8 mouse cellular contexts compared by ENCODE assay signal in genomic region chr16:21340136-21340535, GRCm38 (mm10).
A peak's percentile ranks its signal among the peaks of the same experiment; 100 is the strongest.
DNase-seq lines count a peak whose midpoint lies in the region; ATAC-seq and TF ChIP-seq lines count a peak whose summit lies in the region.

No protein-coding gene starts in this region.

- intact Hi-C loops in heart, adult 2 months (cut with DNase I): no loop called here

- H3K4me3 ChIP-seq in heart, embryonic 13.5 days: no peak overlapping the region
- no peak overlapping the region for H3K4me3 ChIP-seq in heart, adult 2 months
- H3K4me3 ChIP-seq in forebrain, embryonic 15.5 days: no peak overlapping the region
- no peak overlapping the region for H3K4me3 ChIP-seq in midbrain, embryonic 10.5 days

- no peak overlapping the region for H3K4me2 ChIP-seq in heart, embryonic 13.5 days
- H3K4me2 ChIP-seq in forebrain, embryonic 15.5 days (replicated peaks): no peak overlapping the region

- no peak for ATAC-seq in heart, embryonic 13.5 days (ENCODE audit: extremely low read depth, insufficient number of reproducible peaks, low FRiP score, low TSS enrichment)
- ATAC-seq in forebrain, embryonic 15.5 days (replicated peaks): peak; percentile 68
- no peak for ATAC-seq in megakaryocyte-erythroid progenitor cell, adult 5-6 weeks (replicated peaks; ENCODE audit: low FRiP score, low TSS enrichment, poor library complexity, severe bottlenecking)

- DNase-seq in heart, adult 2 months: no peak
- peak; percentile 46 for DNase-seq in ZHBTc4 (ENCODE audit: low read depth, low spot score)
- DNase-seq in midbrain, embryonic 10.5 days (ENCODE audit: low spot score): no peak
- no peak for DNase-seq in Muller cell, postnatal 12 days (ENCODE audit: inconsistent ontology term)
- no peak for DNase-seq in lung, postnatal 14 days

- H3K27ac ChIP-seq in heart, embryonic 13.5 days (replicated peaks): peak overlapping the region; percentile 86
- H3K27ac ChIP-seq in heart, adult 2 months: no peak overlapping the region; the same call in 1 of the 2 replicates
- peak overlapping the region; percentile 92 for H3K27ac ChIP-seq in forebrain, embryonic 15.5 days (replicated peaks)
- peak overlapping the region; percentile 81 for H3K27ac ChIP-seq in midbrain, embryonic 10.5 days (replicated peaks)

- no peaks in the 10 kb centered on the region for H3K9me3 ChIP-seq in heart, embryonic 13.5 days
- no peaks in the 10 kb centered on the region for H3K9me3 ChIP-seq in forebrain, embryonic 15.5 days
- H3K9me3 ChIP-seq in midbrain, embryonic 10.5 days (replicated peaks): no peaks in the 10 kb centered on the region

- no peaks in the 10 kb centered on the region for H3K36me3 ChIP-seq in heart, embryonic 13.5 days
- H3K36me3 ChIP-seq in heart, adult 2 months (ENCODE audit: control insufficient read depth, insufficient read depth, low read length): no peaks in the 10 kb centered on the region
- no peaks in the 10 kb centered on the region for H3K36me3 ChIP-seq in forebrain, embryonic 15.5 days
- H3K36me3 ChIP-seq in midbrain, embryonic 10.5 days: no peaks in the 10 kb centered on the region

- no peak for TF ChIP-seq CTCF in heart, adult 2 months (IDR thresholded peaks at IDR 0.05)

- TF ChIP-seq POLR2A in heart, adult 2 months (IDR thresholded peaks at IDR 0.05; ENCODE audit: insufficient read depth, low read depth, low read length): no peak

- 0 out of 2 replicates have a peak overlapping the region, but pooled peaks have one; percentile 72 for H3K9ac ChIP-seq in heart, embryonic 13.5 days
- H3K9ac ChIP-seq in heart, adult 2 months (ENCODE audit: low read depth, low read length): no peak overlapping the region
- H3K9ac ChIP-seq in forebrain, embryonic 15.5 days (replicated peaks): no peak overlapping the region

- 61% methylated on average over 7 of the region's 7 CpGs for WGBS in heart, embryonic 13.5 days
- WGBS in heart, adult 2 months: 70% methylated on average over 7 of the region's 7 CpGs
- 4% methylated on average over 7 of the region's 7 CpGs for WGBS in forebrain, embryonic 15.5 days
- WGBS in midbrain, embryonic 10.5 days: 42% methylated on average over 7 of the region's 7 CpGs

- H3K4me1 ChIP-seq in heart, embryonic 13.5 days: peaks cover 29% of the 10 kb centered on the region
- peaks cover 9% of the 10 kb centered on the region for H3K4me1 ChIP-seq in heart, adult 2 months (ENCODE audit: control insufficient read depth, insufficient read depth, low read length)
- peaks cover 29% of the 10 kb centered on the region for H3K4me1 ChIP-seq in forebrain, embryonic 15.5 days
- H3K4me1 ChIP-seq in midbrain, embryonic 10.5 days: peaks cover 16% of the 10 kb centered on the region

- TF ChIP-seq EP300 in heart, adult 2 months (IDR thresholded peaks at IDR 0.05; ENCODE audit: insufficient read depth, low read depth, low read length): no peak

- H3K79me2 ChIP-seq in heart, adult 2 months (replicated peaks; ENCODE audit: control insufficient read depth, insufficient read depth, low read length): no peaks in the 10 kb centered on the region

- H3K27me3 ChIP-seq in heart, embryonic 13.5 days (replicated peaks): no peaks in the 10 kb centered on the region
- no peaks in the 10 kb centered on the region for H3K27me3 ChIP-seq in heart, adult 2 months (ENCODE audit: control insufficient read depth, insufficient read depth, low read length)
- peaks cover 24% of the 10 kb centered on the region; the same call in 1 of the 2 replicates for H3K27me3 ChIP-seq in forebrain, embryonic 15.5 days
- H3K27me3 ChIP-seq in midbrain, embryonic 10.5 days (ENCODE audit: low read depth, poor library complexity, severe bottlenecking): peaks cover 50% of the 10 kb centered on the region; the same call in 1 of the 2 replicates
